Mouse (Mus musculus) gastrocnemius, postnatal 4 days (tissue): Measurements from ENCODE around the gene Vrk1. TPM values are rescaled to one million over a fixed set of nuclear protein-coding genes. Genes with fewer than 3 reads are reported as not detected.

Experiments
- DNase-seq, 2 experiments: peaks; one replicate each; pipeline ENCODE4 v3.0.0; 2021 to 2022; ENCODE audit warnings: low spot score in 2 of 2, mixed read lengths in 2 of 2
- total RNA-seq, 2 experiments: library from RNA; stranded (reverse); gene quantifications; 2 replicates each; pipeline ENCODE4 v1.2.3; 2021

Vrk1 gene
- total RNA-seq, 2 experiments from 2014 or later = 15.1 to 16.7 TPM

GRCm38 (mm10) chr12:105997028-105997786 lies 12.8 kb upstream of the Vrk1 start:
- no peak for DNase-seq

DNA sequence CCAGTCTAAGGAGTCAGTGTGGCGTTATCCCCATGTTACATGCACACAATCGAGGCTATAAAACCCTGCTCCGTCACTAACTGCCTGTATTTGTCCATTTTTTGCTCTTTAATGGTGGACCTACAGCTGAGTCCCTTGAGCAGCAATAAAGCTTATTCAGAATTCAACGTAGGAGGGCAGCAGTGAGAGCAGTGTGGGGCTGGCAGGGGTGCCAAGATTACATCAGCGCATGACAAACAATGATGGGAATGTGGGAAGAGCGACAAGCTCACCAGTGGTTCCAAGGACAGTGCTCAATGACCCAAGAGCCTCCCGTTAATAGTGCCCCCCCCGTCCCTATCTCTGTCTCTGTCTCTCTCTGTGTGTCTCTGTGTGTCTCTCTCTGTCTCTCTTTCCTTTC lies 8.3 kb upstream of the Vrk1 start:
- no peak for DNase-seq

GRCm38 (mm10) chr12:106004719-106005118 lies 5.3 kb upstream of the Vrk1 start:
- DNase-seq = no peak

DNA sequence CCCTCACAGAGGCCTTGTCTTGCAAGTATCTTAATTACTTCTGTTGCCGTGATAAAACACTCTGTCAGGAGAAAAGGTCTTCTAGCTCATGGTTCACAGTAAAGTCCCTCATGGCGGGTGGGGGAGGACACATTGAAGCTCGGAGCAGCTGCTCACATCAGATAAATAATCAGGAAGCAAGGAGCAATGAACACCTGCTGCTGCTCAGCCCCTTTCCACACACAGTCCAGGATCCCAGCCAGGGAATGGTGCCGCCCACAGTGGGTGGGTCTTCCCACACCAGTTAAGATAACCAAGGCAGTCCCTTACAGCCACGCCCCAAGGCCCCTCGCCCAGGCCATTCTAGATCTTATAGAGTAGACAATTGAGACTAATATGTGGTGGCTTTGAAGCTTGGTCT lies 3.8 kb upstream of the Vrk1 start:
- no peak for DNase-seq

DNA sequence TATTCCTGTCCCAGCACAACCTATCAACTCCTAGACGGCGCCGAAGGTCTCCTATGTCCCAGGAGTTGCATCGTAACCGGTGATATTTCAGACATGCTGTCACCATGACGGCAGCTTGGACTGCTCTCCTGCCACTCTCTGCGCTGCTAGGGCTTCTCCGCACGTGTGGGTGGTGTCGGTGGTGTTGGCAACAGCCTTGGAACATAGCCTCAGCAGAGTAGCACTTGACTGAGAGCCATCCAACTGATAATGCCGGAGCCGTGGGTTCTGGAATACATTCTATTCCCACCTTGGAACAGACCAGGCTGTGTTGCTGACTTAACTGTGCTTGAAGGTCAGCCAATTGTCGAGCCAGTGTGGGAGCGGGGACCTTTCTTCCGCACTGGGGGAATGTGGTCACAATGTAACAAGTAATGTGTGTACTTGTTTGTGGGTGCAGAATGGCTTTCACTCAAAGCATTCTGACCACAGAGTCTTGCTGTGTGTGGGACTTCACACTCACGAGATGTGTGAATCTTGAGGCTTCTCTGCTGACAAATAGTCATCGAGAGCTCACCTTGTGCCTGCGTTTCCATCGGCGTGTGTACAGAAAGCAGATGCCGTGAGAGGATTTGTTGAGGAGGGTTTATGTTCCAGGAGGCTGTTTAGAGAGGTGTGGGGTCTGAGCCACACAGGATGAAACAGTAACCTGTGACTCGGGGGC lies 1.5 kb upstream of the Vrk1 start:
- no peak for DNase-seq

DNA sequence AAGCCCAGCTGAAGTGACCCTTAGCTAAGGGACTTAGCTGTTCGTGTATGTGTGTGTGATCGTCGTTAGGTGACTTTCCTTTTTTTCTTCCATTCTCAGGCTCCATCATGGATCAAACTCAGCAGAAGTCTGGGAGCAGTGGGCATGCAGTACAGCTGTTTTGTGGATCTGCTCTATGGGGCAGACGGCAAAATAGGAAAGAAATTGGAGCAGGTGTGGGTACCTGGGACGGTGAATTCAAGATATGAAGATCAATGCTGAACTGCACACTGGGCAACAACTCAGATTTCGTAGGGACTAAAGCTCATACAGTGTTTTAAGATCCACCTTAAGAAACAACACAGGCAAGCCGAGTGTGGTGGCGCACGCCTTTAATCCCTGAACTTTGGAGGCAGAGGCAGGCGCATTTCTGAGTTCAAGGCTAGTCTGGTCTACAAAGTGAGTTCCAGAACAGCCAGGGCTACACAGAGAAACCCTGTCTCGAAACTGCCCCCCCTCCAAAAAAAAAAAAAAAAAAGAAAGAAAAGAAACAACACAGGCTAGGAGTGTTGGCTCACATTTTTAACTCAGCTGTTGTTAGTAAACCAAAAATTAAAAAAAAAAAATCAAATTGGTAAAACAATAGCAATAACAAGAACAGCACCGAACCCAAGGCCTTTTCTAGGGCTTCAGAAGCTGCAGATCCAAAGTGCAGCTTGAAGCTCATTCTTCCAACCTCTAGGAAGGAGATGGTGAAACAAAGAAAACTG lies 732 bp upstream of the Vrk1 start:
- DNase-seq = no peak

DNA sequence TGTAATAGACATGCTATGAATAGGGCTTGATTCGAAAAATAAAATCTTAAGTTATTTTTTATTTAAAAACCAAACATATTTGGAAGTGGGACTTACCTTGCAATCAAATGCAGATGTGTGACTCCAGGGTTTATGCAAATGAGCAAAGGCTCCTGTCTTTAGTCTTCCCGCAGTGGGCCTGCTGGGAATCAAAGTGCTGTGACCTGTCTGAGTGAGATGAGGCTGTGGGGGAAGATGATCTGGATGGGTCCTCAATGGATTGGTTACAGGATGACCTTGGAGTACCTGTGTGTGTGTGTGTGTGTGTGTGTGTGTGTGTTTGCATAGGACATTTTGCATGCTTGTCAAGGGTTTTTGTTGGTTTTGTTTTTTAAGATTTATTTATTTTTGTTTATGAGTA lies 2.1 kb downstream of the Vrk1 start:
- DNase-seq = no peak

GRCm38 (mm10) chr12:106016265-106017012 lies 6.4 kb downstream of the Vrk1 start:
- DNase-seq = no peak

DNA sequence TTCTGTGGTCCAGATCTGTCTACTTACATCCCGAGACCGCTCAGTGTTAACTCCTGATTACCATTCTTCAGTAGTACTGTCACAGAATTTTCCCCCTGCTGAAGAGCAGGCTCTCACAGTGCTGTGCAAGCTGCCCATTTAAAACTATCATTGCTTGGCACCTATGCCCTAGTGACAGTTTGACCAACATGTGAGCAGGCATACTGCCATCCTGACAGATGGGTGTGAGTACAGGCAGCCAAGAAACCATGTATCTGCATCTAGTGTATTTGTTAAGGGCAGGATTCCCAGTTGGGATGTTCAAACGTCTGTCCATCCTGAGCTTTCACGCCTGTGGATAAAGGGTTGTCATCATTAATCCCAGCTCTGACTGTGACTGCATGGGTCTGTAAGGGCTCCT lies 10.0 kb downstream of the Vrk1 start:
- no peak for DNase-seq

DNA sequence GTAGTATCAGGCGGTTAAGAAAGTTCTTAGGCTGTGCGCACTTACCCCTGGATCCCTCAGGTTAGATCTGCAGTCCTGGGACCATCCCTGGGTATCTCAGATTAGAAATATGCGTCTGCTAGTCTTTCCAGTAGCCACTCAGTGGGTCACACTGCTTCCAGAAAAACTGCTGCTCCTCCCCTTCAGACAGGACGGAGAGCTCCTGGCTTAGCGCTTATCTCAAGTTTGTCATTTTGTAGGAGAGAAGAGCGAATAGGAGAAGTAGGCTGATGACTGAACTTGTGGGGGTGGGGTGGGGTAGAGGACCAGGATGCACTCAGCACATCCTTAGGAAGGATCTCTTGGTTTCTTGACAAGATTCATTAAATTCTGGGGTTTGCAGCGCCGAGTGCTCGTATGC lies 13.6 kb downstream of the Vrk1 start:
- no peak for DNase-seq

GRCm38 (mm10) chr12:106025416-106025815 lies 15.4 kb downstream of the Vrk1 start:
- no peak for DNase-seq

DNA sequence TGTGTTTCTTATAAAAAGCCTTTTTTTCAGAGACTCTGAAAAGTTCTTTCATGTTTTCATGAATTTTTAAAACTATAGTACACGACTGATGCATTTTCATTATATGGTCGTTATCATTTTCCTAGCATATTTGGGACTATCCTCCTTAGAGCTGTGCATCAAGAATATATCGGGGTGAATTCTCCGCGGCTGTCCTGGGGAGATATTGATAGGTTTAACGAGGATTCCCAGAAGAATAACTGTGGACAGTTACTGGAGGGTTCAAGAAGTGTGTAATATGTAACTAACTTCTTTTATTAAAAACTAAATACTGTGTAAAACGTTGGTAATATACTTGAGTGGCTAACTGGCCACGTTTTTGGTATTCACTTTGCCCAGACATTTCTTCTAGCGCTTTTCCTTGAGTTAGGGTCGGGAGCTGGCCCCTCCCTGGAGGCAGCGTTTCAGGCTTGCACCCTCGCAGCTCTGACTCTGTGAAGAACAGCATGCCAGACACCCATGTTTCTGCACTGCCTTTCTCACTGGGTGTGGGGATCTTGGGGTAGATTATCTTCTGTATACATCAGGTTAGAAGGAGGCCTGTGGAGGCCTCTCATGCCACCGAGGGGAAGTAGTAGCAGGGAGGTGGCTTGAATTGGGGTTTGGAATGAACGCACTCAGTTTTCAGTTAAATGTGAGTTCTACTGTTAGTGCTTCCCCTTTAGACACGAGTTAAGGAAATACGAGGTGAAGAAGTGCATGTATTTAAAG lies 16.5 kb downstream of the Vrk1 start:
- no peak for DNase-seq

DNA sequence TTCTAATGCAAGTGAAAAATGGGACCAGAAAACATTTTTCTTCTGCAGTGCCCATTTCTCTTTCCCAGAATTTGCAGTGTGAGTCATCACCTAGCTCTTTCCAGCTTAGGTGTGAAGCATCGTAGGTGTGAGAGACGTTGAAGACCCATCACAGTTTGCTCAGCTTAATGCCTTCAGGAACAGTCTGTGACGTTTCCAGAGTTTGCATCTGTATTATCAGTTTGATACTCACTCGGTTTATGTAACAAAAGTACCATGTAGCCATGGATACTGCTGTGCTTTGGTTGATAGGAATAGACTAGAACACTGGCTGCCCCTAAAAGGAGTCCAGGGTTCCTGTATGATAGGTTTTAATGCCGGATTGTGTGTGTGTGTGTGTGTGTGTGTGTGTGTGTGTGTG lies 17.3 kb downstream of the Vrk1 start:
- no peak for DNase-seq

DNA sequence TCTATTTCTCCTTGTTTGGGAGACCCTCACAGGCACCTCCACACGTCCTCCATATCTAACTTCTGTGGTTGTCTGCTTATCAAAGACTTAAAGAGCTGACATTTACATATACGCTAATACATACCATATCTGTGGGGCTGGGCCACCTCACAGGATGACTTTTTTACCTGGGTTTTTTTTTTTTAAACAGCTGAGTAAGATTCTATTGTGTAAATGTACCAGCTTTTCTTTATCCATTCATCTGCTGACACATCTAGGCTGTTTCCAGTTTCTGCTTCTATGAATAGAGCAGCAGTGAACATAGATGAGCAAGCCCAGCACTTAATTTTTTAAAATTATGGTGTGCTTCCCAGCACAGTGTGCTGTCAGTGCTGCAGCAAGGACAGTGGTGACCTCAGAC lies 19.6 kb downstream of the Vrk1 start:
- no peak for DNase-seq

DNA sequence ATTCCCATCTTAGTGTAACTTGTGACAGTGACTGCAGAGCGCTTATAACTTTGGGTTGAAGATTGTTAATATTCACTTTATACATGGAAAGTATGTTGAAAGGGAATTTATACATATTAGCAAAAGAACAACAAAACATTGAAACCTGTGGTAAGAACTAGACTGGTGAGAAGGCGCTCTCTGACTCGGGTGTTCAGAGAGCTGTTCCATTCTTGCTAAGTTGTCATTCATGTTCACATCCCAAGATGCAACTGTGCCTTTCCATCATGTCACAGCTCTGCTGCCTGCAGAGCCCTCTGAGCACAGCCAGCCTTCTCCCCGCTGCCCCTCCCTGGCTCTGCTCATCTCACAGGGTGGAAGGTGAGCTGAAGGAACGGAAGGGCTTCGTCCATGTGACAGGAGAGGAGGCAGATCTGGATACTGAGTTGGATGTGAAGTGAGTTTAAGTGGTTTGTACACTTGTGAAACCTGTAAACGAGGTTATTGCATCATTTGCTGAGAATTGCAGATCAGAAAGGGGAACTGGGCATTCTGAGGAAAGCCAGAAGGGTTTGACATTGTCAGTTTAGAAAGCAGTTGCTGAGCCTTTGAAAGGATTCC lies 20.2 kb downstream of the Vrk1 start:
- no peak for DNase-seq

- no peak for DNase-seq
Measured at GRCm38 (mm10) chr12:106030796-106031195, 20.8 kb downstream of the Vrk1 start.

GRCm38 (mm10) chr12:106031916-106032315 lies 21.9 kb downstream of the Vrk1 start:
- no peak for DNase-seq

GRCm38 (mm10) chr12:106032361-106032760 lies 22.3 kb downstream of the Vrk1 start:
- no peak for DNase-seq

GRCm38 (mm10) chr12:106034267-106034666 lies 24.2 kb downstream of the Vrk1 start:
- DNase-seq = no peak

- no peak for DNase-seq
Measured at GRCm38 (mm10) chr12:106034761-106035160, 24.7 kb downstream of the Vrk1 start.
